Mouse (Mus musculus) liver, embryonic 15.5 days (tissue): ENCODE results near the gene Dapk1. TPM values are rescaled to one million over a fixed set of nuclear protein-coding genes. Genes with fewer than 3 reads are reported as not detected.
A peak's percentile ranks its signal among the peaks of the same experiment; 100 is the strongest.

Experiments used
- ATAC-seq: fragments of 200-750 bp; cut with Nextera tagmentation; 2 replicates; pipeline ENCODE4 v1.8.0; 2017; ENCODE audit warnings: moderate number of reproducible peaks, mild to moderate bottlenecking, moderate library complexity; ENCODE audit not compliant: insufficient read depth
- H3K27ac ChIP-seq: fragments of 300-500 bp; sonication (generic); replicated peaks from 2 replicates; pipeline ENCODE4 v1.5.1; 2015; ENCODE audit warnings: mild to moderate bottlenecking, inconsistent platforms
- H3K27me3 ChIP-seq: fragments of 300-500 bp; sonication (generic); 2 replicates; pipeline ENCODE4 v1.6.1; 2015; ENCODE audit warnings: mild to moderate bottlenecking, inconsistent platforms
- H3K36me3 ChIP-seq: fragments of 300-500 bp; sonication (generic); replicated peaks from 2 replicates; pipeline ENCODE4 v1.6.1; 2015; ENCODE audit warnings: moderate library complexity, mild to moderate bottlenecking, inconsistent platforms
- H3K4me1 ChIP-seq: fragments of 300-500 bp; sonication (generic); replicated peaks from 2 replicates; pipeline ENCODE4 v1.6.1; 2015; ENCODE audit warnings: inconsistent platforms
- H3K4me2 ChIP-seq: fragments of 300-500 bp; sonication (generic); 2 replicates; pipeline ENCODE4 v1.6.1; 2015; ENCODE audit warnings: moderate library complexity, mild to moderate bottlenecking, inconsistent platforms
- H3K4me3 ChIP-seq: fragments of 300-500 bp; sonication (generic); replicated peaks from 2 replicates; pipeline ENCODE4 v1.5.1; 2015; ENCODE audit warnings: mild to moderate bottlenecking, inconsistent platforms
- H3K9ac ChIP-seq: fragments of 300-500 bp; sonication (generic); 2 replicates; pipeline ENCODE4 v1.6.1; 2015; ENCODE audit warnings: moderate library complexity, mild to moderate bottlenecking, inconsistent platforms
- H3K9me3 ChIP-seq: fragments of 300-500 bp; sonication (generic); replicated peaks from 2 replicates; pipeline ENCODE4 v1.6.1; 2016; ENCODE audit warnings: inconsistent platforms
- WGBS: fragments of 180-500 bp; shearing (Covaris S2); methylation state at CpG from one replicate; pipeline ENCODE4 v1.1.7; 2015; ENCODE audit warnings: mixed read lengths; ENCODE audit not compliant: insufficient replicate concordance; 5-methylcytosine and 5-hydroxymethylcytosine counted together
- polyA plus RNA-seq: library from polyadenylated mRNA; unstranded; fragments of >200 nt; fragmentation: Nextera tagmentation; extraction: Ambion mirVana; gene quantifications from 2 replicates; pipeline ENCODE4 v1.2.1, GENCODE M21; 2015

The Dapk1 gene
- polyA plus RNA-seq, 1 experiment from 2014 or later: 6.8 TPM

DNA sequence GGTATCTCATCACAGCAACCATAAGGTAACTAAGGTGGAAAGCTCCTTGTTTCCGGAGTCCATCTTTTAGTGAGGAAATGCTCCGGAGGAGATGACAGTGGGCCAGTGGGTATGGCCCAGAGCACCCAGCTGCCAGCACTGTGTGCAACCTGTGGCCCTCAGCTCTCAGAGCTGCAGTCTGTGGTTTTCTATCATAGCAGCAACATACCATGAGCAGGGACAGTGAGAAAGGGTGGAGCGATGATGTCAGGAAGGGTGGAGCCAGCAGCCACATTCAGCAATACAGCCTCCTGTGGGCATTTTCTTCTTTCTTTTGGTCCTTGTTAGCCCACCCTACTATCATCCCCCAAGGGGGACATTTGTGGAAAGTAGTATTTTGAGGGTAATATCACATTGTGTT lies 90.2 kb downstream of the Dapk1 start:
- no peaks in the 10 kb centered on the region for H3K36me3 ChIP-seq
- no peak overlapping the region for H3K4me2 ChIP-seq
- no peak overlapping the region for H3K4me3 ChIP-seq
- no peaks in the 10 kb centered on the region for H3K9me3 ChIP-seq
- H3K27ac ChIP-seq: no peak overlapping the region
- H3K9ac ChIP-seq: no peak overlapping the region
- no peaks in the 10 kb centered on the region for H3K27me3 ChIP-seq
- peaks cover 15% of the 10 kb centered on the region for H3K4me1 ChIP-seq
- no peak for ATAC-seq
- WGBS: 75% methylated on average over 3 of the region's 3 CpGs

DNA sequence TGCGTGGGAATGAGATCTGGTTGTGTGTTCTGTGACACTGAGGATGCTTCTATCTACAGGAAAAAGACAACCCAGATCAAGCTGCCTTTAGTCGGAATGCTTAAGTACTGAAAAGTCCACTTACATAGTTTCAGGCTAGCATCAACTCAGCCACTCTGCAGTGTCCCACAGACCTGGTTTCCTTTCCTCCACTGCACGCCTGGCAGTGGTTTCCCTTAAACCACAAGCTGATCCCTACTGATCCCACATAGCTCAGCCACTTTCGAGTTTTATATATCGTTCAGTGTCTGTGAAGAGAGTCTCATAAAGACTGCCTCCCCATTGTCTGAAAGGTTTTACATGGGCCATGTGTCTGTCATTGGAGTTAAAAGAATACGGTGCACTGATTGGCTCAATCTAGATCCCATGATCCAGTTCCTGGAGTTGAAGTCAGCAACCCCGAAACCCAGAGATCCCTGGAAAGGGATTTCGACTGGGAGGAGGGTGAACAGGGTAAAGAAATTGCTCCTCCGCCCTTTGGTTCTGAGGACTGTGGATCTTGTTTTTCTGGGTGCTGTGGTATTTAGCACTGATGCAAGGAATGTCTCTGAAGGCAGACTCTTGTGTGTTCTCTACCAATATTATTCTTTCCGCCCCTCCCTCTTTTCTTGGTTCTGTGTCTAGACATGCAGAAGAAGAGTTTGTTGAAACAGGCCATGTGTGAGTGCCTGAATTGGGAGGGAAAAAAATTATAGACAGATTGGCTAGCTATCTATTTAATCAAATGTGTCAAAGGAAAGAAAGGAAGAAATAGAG lies 93.6 kb downstream of the Dapk1 start:
- H3K27me3 ChIP-seq: no peaks in the 10 kb centered on the region
- H3K9me3 ChIP-seq: no peaks in the 10 kb centered on the region
- no peak for ATAC-seq
- H3K4me3 ChIP-seq: no peak overlapping the region
- peaks cover 5% of the 10 kb centered on the region for H3K4me1 ChIP-seq
- H3K9ac ChIP-seq: no peak overlapping the region
- 37% methylated on average over 10 of the region's 10 CpGs for WGBS
- no peaks in the 10 kb centered on the region for H3K36me3 ChIP-seq
- no peak overlapping the region for H3K27ac ChIP-seq
- H3K4me2 ChIP-seq: no peak overlapping the region

DNA sequence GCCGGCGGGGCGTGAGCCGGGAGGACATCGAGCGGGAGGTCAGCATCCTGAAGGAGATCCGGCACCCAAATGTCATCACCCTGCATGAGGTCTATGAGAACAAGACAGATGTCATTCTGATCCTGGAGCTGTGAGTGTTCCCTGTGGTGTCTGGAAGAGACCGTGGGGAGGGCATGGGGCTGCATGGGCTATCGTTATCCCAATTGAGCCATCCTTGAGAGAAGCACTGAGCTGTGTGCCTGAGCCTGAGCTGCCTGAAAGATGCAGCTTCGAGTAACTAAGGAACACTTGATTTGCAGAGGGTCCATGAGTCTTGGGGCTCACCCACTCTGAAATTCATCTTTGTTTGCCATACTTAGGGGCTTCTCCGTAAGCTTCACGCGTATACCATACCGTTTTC lies 94.6 kb downstream of the Dapk1 start:
- Histone ChIP-seq H3K9me3 (no peaks in the 10 kb centered on the region), H3K27me3 (no peaks in the 10 kb centered on the region), H3K36me3 (no peaks in the 10 kb centered on the region), H3K9ac (no peak overlapping the region), H3K4me1 (peaks cover 5% of the 10 kb centered on the region), H3K27ac (no peak overlapping the region), H3K4me3 (no peak overlapping the region), H3K4me2 (no peak overlapping the region)
- ATAC-seq: no peak
- 81% methylated on average over 14 of the region's 14 CpGs for WGBS

DNA sequence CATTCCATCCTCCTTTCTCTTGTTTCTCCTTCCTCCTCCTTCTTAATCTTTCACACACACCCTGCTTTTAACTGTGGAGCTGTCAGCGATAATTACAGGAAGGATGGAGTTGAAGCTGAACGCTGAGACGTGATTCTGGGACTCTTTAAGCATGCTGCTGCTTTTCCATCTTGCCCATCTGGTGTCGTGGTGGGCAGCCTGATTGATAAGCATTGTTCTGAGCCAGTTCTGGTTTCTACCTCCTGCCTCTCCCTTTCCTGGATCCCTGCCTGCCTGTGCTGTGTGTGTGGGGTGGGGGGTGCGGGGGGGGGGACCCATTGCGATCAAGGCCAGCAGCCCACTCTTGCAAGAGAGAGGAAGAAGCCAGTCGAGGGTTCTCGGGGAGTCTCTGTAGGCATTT lies 95.0 kb downstream of the Dapk1 start:
- WGBS: 49% methylated on average over 8 of the region's 8 CpGs
- Histone ChIP-seq H3K27ac (no peak overlapping the region), H3K9me3 (no peaks in the 10 kb centered on the region), H3K4me1 (peaks cover 5% of the 10 kb centered on the region), H3K4me2 (no peak overlapping the region), H3K27me3 (no peaks in the 10 kb centered on the region), H3K9ac (no peak overlapping the region), H3K36me3 (no peaks in the 10 kb centered on the region), H3K4me3 (no peak overlapping the region)
- no peak for ATAC-seq

DNA sequence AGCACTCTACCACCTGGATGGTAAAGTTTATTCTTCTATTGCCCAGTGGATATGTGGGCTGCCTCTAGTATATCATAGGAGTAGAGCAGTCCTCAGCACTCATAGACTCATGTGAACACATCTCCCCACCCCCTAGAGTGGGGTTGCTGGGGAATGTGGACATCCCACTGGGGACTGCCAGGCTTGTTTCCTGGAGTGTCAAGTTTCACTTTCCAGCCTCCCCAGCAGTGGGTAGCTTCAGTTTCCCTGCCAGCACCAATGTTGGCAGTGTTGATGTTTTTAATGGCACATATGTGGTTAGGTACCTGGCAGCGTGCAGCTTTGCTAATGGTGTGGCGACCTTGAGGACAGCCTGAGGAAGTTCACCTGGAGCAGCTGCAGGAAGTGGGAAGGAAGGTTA lies 96.3 kb downstream of the Dapk1 start:
- Histone ChIP-seq H3K27me3 (no peaks in the 10 kb centered on the region), H3K4me3 (no peak overlapping the region), H3K9me3 (no peaks in the 10 kb centered on the region), H3K36me3 (no peaks in the 10 kb centered on the region), H3K27ac (no peak overlapping the region), H3K4me1 (peaks cover 1% of the 10 kb centered on the region; the same call in 1 of the 2 replicates), H3K4me2 (no peak overlapping the region), H3K9ac (no peak overlapping the region)
- 78% methylated on average over 2 of the region's 2 CpGs for WGBS
- ATAC-seq: no peak

DNA sequence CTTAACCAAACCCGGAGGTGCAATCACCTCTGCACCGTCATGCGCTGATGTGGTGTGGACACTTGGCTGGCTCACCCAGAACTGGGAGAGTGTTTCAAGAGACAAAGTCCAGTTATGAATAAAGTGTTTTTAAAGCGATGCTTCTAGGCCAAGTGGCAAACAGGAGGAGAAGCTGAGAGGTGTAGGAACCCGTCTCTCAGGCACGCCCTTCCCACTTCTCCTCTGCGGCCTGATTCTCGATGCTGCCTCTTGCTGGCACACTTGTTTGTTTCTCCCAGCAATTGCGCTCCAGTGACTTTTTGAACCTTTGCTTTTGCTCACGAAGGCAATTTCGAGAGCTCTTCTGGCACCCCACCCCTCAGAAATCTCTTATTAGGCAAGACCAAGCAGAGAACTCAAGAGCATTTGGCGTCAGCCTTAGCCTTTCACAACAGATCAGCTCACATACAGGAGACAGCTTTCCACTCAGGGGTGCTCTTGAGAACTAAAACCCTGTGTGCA lies 100.0 kb downstream of the Dapk1 start:
- ATAC-seq: no peak
- H3K9ac ChIP-seq: no peak overlapping the region
- H3K27me3 ChIP-seq: no peaks in the 10 kb centered on the region
- H3K4me3 ChIP-seq: no peak overlapping the region
- H3K4me2 ChIP-seq: no peak overlapping the region
- 77% methylated on average over 12 of the region's 12 CpGs for WGBS
- H3K9me3 ChIP-seq: no peaks in the 10 kb centered on the region
- H3K27ac ChIP-seq: no peak overlapping the region
- no peaks in the 10 kb centered on the region for H3K4me1 ChIP-seq
- no peaks in the 10 kb centered on the region for H3K36me3 ChIP-seq

DNA sequence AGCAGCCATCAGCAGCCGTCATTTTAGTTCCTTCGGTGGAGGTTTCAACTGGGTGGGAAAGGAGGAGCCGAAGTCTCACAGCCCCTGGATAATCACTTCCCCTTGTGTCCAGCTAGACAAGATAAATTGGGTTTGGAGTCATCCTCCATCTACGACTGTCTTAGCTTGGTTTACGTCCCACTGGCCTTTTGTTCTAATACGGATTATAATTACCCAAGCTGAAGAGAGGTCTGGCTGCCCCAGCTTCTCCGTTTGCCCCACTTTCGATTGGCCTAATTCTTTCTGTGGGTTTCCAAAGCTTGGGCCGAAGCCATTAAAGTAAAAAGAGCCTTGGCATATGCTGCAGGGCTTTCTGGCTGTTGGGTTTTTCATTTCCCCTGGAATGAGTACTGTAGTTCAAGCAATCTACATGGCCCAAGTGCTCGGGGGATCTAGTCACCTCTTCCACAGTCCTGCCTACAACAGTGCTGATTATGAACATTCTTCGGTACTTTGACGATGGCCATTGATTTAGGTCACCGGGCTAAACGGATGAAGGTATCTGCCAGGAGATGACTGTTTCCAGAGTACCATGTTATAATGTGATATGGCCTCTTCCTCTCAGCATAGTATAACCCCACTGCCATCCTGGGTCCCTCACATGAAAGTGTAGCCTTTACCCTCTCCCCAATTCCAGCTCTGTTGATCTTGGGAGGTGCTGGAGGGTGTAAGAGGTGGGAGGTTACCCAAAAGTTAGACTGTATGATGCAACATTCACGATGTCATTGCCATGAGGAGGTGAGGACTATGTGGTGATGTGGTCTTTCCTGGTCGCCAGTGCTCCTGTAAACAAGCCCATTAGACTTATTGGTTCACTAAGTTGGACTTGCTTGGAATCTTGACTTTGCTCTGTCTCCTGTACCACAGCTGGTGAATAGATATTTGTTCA lies 106.1 kb downstream of the Dapk1 start:
- WGBS: 70% methylated on average over 16 of the region's 16 CpGs
- ATAC-seq: 0 out of 2 replicates have a peak, but pooled peaks have one; percentile 53
- H3K27ac ChIP-seq: no peak overlapping the region

DNA sequence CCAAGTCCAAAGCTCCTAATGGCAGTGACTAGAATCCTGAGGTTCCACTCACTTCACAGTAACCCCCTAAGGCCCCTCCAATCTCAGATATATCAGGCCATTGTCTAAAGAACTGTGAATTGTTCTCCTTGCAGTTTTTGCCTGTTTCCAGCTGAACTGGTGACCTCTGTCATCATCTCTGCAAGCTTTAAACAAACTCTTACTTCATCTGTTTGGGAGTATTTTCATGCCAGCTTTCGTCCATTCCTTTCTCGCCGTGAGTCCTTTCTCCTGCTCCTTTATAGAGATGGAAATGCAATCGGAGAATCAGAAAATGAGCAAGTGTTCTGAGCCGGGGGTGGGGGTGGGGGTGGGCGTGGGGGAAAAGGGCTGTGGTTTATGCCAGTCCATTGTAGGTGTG lies 107.4 kb downstream of the Dapk1 start:
- 62% methylated on average over 6 of the region's 6 CpGs for WGBS
- peaks cover 15% of the 10 kb centered on the region; the same call in 1 of the 2 replicates for H3K4me1 ChIP-seq
- H3K27me3 ChIP-seq: no peaks in the 10 kb centered on the region
- no peaks in the 10 kb centered on the region for H3K36me3 ChIP-seq
- H3K4me2 ChIP-seq: no peak overlapping the region
- no peaks in the 10 kb centered on the region for H3K9me3 ChIP-seq
- no peak overlapping the region for H3K9ac ChIP-seq
- H3K27ac ChIP-seq: 0 out of 2 replicates have a peak overlapping the region, but pooled peaks have one; percentile 34
- no peak for ATAC-seq
- no peak overlapping the region for H3K4me3 ChIP-seq

More for the DNA sequence above, 106.1 kb downstream of the Dapk1 start:
- Histone ChIP-seq H3K4me2 (no peak overlapping the region), H3K4me1 (peaks cover 15% of the 10 kb centered on the region; the same call in 1 of the 2 replicates), H3K27me3 (no peaks in the 10 kb centered on the region), H3K9me3 (no peaks in the 10 kb centered on the region), H3K36me3 (no peaks in the 10 kb centered on the region), H3K4me3 (no peak overlapping the region), H3K9ac (no peak overlapping the region)

DNA sequence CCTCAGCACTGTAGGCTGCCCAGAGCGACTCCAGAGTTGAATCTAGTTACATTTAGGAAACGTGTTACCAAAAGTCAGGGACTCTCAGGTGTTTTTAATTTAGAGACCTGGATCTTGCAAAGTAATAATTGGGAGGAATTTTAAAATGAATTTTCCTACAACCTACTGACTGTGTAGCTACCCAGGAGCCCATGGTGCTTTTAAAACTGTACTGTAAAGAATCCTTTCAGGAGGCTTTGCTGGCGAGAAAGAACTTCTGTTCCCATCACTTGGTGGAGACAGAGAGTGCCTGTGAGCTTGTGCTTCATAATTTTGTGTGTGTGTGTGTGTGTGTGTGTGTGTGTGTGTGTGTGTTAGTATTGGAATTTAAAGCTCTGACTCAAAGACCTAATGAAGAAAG lies 109.2 kb downstream of the Dapk1 start:
- H3K36me3 ChIP-seq: no peaks in the 10 kb centered on the region
- 68% methylated on average over 3 of the region's 3 CpGs for WGBS
- H3K9ac ChIP-seq: no peak overlapping the region
- no peak for ATAC-seq
- no peak overlapping the region for H3K4me2 ChIP-seq
- no peak overlapping the region for H3K4me3 ChIP-seq
- H3K4me1 ChIP-seq: peaks cover 15% of the 10 kb centered on the region; the same call in 1 of the 2 replicates
- no peaks in the 10 kb centered on the region for H3K9me3 ChIP-seq
- H3K27me3 ChIP-seq: no peaks in the 10 kb centered on the region
- H3K27ac ChIP-seq: no peak overlapping the region

DNA sequence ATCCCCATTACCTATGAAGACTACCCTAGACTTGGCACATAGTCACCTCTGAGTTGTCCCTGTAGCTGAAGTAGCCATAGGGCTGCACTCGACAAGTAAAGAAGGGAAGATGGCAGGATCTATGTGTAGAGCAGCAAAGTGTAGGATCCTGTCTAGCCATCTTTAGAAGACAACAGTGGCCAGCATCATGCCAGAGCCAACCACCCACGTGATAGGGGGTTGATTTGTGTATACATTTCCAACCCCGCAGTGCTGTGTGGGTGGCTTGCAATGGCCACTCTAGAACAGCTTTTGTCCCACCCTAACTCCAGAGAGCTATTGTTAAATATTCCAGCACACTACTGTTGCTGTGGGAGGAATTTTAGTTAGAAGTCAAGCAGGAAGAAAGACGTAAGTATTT lies 111.8 kb downstream of the Dapk1 start:
- H3K4me2 ChIP-seq: no peak overlapping the region
- H3K36me3 ChIP-seq: no peaks in the 10 kb centered on the region
- H3K4me3 ChIP-seq: no peak overlapping the region
- no peak for ATAC-seq
- H3K27me3 ChIP-seq: no peaks in the 10 kb centered on the region
- H3K4me1 ChIP-seq: peaks cover 12% of the 10 kb centered on the region; the same call in 1 of the 2 replicates
- 68% methylated on average over 4 of the region's 4 CpGs for WGBS
- H3K9ac ChIP-seq: no peak overlapping the region
- no peak overlapping the region for H3K27ac ChIP-seq
- H3K9me3 ChIP-seq: no peaks in the 10 kb centered on the region

DNA sequence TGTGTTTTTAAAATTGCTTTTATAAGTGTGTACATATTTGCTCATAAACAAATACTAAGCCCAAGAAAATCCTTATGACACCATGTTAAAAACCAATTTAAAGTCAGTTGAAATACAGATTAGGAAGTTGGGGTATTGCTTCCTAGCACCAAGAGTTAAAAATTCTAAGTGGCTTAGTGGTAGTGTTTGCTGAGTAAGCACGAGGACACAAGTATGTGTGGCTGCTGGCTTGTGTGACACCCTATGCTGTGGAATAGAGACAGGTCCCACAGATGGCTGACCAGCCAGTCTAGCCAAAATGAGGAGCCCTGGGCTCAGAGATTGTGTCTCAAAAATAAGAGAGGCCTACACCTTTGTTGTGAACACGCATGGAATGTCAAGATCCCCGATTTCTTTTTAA lies 114.4 kb downstream of the Dapk1 start:
- 54% methylated on average over 3 of the region's 3 CpGs for WGBS
- ATAC-seq: no peak
- no peaks in the 10 kb centered on the region for H3K27me3 ChIP-seq

More for the DNA sequence above, 114.4 kb downstream of the Dapk1 start:
- H3K27ac ChIP-seq: no peak overlapping the region
- H3K36me3 ChIP-seq: peaks cover 15% of the 10 kb centered on the region
- no peak overlapping the region for H3K9ac ChIP-seq
- H3K4me1 ChIP-seq: no peaks in the 10 kb centered on the region
- H3K9me3 ChIP-seq: no peaks in the 10 kb centered on the region
- no peak overlapping the region for H3K4me3 ChIP-seq
- no peak overlapping the region for H3K4me2 ChIP-seq
